Mouse (Mus musculus): ENCODE data around the gene Nav2.
A peak's percentile ranks its signal among the peaks of the same experiment; 100 is the strongest.

Gene Nav2

GRCm38 (mm10) chr7:49604244-49604643 lies 695.7 kb downstream of the Nav2 start:
- DNase-seq (ENCODE audit: low spot score in 2 of 2) = no peak

GRCm38 (mm10) chr7:49604965-49605795 lies 696.7 kb downstream of the Nav2 start:
- DNase-seq (ENCODE audit: low spot score in 2 of 2) = peak; percentile 25 to 46

GRCm38 (mm10) chr7:49616258-49616735 lies 707.8 kb downstream of the Nav2 start:
- peak in 1 of 2 experiments; percentile 14 for DNase-seq (ENCODE audit: low spot score in 2 of 2)

GRCm38 (mm10) chr7:49617087-49617486 lies 708.6 kb downstream of the Nav2 start:
- DNase-seq (ENCODE audit: low spot score in 2 of 2) = no peak

- DNase-seq (ENCODE audit: low spot score in 2 of 2) = no peak
Observed at GRCm38 (mm10) chr7:49620160-49620559, 711.6 kb downstream of the Nav2 start.

GRCm38 (mm10) chr7:49631885-49632284 lies 723.4 kb downstream of the Nav2 start:
- DNase-seq (ENCODE audit: low spot score in 2 of 2) = no peak

- DNase-seq (ENCODE audit: low spot score in 2 of 2) = no peak
Observed at GRCm38 (mm10) chr7:49632391-49632790, 723.9 kb downstream of the Nav2 start.

GRCm38 (mm10) chr7:49633375-49633956 lies 725.0 kb downstream of the Nav2 start:
- DNase-seq (ENCODE audit: low spot score in 2 of 2) = peak in 1 of 2 experiments; percentile 16

GRCm38 (mm10) chr7:49634291-49635073 lies 726.0 kb downstream of the Nav2 start:
- no peak for DNase-seq (ENCODE audit: low spot score in 2 of 2)

- no peak for DNase-seq (ENCODE audit: low spot score in 2 of 2)
Observed at GRCm38 (mm10) chr7:49635074-49635621, 726.6 kb downstream of the Nav2 start.

GRCm38 (mm10) chr7:49635971-49636370 lies 727.5 kb downstream of the Nav2 start:
- no peak for DNase-seq (ENCODE audit: low spot score in 2 of 2)

GRCm38 (mm10) chr7:49636491-49637115 lies 728.1 kb downstream of the Nav2 start, which contains the start of gene Dbx1:
TSS of gene Dbx1 (minus strand) at chr7:49636849.
- no peak for DNase-seq (ENCODE audit: low spot score in 2 of 2)

- no peak for DNase-seq (ENCODE audit: low spot score in 2 of 2)
Observed at GRCm38 (mm10) chr7:49637281-49637680, 728.8 kb downstream of the Nav2 start.

GRCm38 (mm10) chr7:49637851-49638663 lies 729.5 kb downstream of the Nav2 start:
- DNase-seq (ENCODE audit: low spot score in 2 of 2) = no peak

GRCm38 (mm10) chr7:49638941-49639776 lies 730.6 kb downstream of the Nav2 start:
- no peak for DNase-seq (ENCODE audit: low spot score in 2 of 2)

- DNase-seq (ENCODE audit: low spot score in 2 of 2) = no peak
Observed at GRCm38 (mm10) chr7:49639864-49640708, 731.6 kb downstream of the Nav2 start.

- DNase-seq (ENCODE audit: low spot score in 2 of 2) = no peak
Observed at GRCm38 (mm10) chr7:49640709-49641305, 732.3 kb downstream of the Nav2 start.
